Mouse (Mus musculus): Measurements from ENCODE around the gene Marc1.

The Marc1 gene

GRCm38 (mm10) chr1:184762941-184763340 is 48.2 kb downstream of the Marc1 start:
- DNase-seq (ENCODE audit: low spot score) = no peak

- DNase-seq (ENCODE audit: low spot score) = no peak
Measured at GRCm38 (mm10) chr1:184761988-184762387, 49.1 kb downstream of the Marc1 start.

GRCm38 (mm10) chr1:184752671-184753070 is 58.4 kb downstream of the Marc1 start:
- no peak for DNase-seq (ENCODE audit: low spot score)

GRCm38 (mm10) chr1:184750114-184750664 is 60.9 kb downstream of the Marc1 start:
- no peak for DNase-seq (ENCODE audit: low spot score)

GRCm38 (mm10) chr1:184748692-184749152 is 62.4 kb downstream of the Marc1 start:
- DNase-seq (ENCODE audit: low spot score) = no peak

GRCm38 (mm10) chr1:184737876-184738479 is 73.1 kb downstream of the Marc1 start:
- DNase-seq (ENCODE audit: low spot score) = peak; percentile 73

GRCm38 (mm10) chr1:184737228-184737627 is 73.9 kb downstream of the Marc1 start:
- DNase-seq (ENCODE audit: low spot score) = no peak
